Mouse (Mus musculus): ENCODE measurements around the gene Csad. TPM values are rescaled to one million over a fixed set of nuclear protein-coding genes. Genes with fewer than 3 reads are reported as not detected.
"Not testable (repeated sequence)": the region's sequence is repeated elsewhere in the genome, so short reads cannot be mapped to it uniquely, and the experiment has no call there.

The Csad gene
- total RNA-seq, 1 experiment: 47.3 TPM

DNA sequence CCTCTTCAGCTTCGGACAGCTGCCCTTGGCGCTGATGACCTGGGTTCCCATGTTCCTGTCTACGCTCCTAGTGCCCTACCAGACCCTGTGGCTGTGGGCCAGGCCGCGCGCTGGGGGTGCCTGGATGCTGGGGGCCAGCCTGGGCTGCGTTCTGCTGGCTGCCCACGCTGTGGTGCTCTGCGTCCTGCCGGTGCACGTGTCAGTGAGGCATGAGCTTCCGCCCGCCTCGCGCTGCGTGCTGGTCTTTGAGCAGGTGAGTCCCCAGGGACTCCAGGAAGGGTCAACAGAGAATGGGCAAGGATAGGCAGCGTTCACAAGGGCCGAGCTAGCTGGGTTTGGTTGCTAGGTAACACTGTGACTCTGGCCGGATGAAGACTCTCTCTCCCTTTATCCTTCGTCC is 47.7 kb downstream of the Csad start:
- peak; percentile 28 for DNase-seq (ENCODE audit: low read depth, low spot score)
- peak overlapping the region; percentile 42; the same call in 1 of the 2 replicates for H3K27ac ChIP-seq (ENCODE audit: insufficient read depth, low read depth, low read length, poor library complexity, severe bottlenecking)
- no peak for TF ChIP-seq ZNF384 (IDR thresholded peaks at IDR 0.05; ENCODE audit: low read depth, low read length)
- no peak for TF ChIP-seq CHD2 (IDR thresholded peaks at IDR 0.05; ENCODE audit: low read depth, low read length)
- no peak for TF ChIP-seq ZC3H11A (IDR thresholded peaks at IDR 0.05; ENCODE audit: borderline replicate concordance, low read depth, low read length)
- no peak for TF ChIP-seq MAFK (IDR thresholded peaks at IDR 0.05; ENCODE audit: insufficient read depth, low read depth, low read length)
- no peak for TF ChIP-seq HCFC1 (IDR thresholded peaks at IDR 0.05; ENCODE audit: borderline replicate concordance, insufficient read depth, low read length)
- H3K36me3 ChIP-seq (ENCODE audit: control insufficient read depth, insufficient read depth, low read length, poor library complexity, severe bottlenecking): no peaks in the 10 kb centered on the region
- H3K4me1 ChIP-seq (ENCODE audit: control insufficient read depth in 2 of 2, insufficient read depth in 2 of 2, low read length in 2 of 2, poor library complexity in 1 of 2): peaks cover 4 to 31% of the 10 kb centered on the region in 2 experiments; a peak in 2 of 4 replicates
- in situ Hi-C loops (cut with MboI; ENCODE audit: low sequenced_read_pairs in 2 of 2, unreplicated experiment in 2 of 2): no loop called here
- no peak overlapping the region for H3K9ac ChIP-seq (ENCODE audit: insufficient read depth, low read depth, low read length, poor library complexity, severe bottlenecking)
- H3K4me3 ChIP-seq (ENCODE audit: insufficient read depth in 1 of 2, low read depth in 1 of 2, low read length in 2 of 2, poor library complexity in 1 of 2, severe bottlenecking in 1 of 2): peak overlapping the region in 1 of 2 experiments; percentile 31; a peak in 1 of 4 replicates
- H3K9me3 ChIP-seq (ENCODE audit: control insufficient read depth, insufficient read depth, low read depth, low read length): no peaks in the 10 kb centered on the region

DNA sequence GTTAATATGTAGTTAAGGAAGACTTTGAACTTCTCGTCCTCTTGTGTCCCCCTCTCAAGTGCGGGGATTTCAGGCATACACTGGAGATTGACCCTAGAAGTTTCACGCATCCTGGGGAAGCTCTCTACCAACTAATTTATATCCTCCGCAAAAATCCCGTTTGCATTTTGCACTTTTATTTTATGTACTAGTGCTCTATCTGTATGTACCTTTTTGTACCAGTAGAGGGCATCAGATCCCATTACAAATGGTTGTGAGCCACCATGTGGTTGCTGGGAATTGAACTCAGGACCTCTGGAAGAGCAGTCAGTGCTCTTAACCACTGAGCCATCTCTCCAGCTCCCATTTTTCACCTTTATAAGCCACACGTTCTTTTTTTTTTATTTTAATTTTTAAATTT is 49.5 kb downstream of the Csad start:
- DNase-seq (ENCODE audit: low read depth, low spot score); H3K9me3 ChIP-seq (ENCODE audit: control insufficient read depth, insufficient read depth, low read depth, low read length); H3K27ac ChIP-seq (ENCODE audit: insufficient read depth, low read depth, low read length, poor library complexity, severe bottlenecking); H3K4me3 ChIP-seq (ENCODE audit: insufficient read depth in 1 of 2, low read depth in 1 of 2, low read length in 2 of 2, poor library complexity in 1 of 2, severe bottlenecking in 1 of 2); H3K9ac ChIP-seq (ENCODE audit: insufficient read depth, low read depth, low read length, poor library complexity, severe bottlenecking); in situ Hi-C loops (cut with MboI; ENCODE audit: low sequenced_read_pairs in 2 of 2, unreplicated experiment in 2 of 2); H3K36me3 ChIP-seq (ENCODE audit: control insufficient read depth, insufficient read depth, low read length, poor library complexity, severe bottlenecking): not testable (repeated sequence)
- H3K4me1 ChIP-seq (ENCODE audit: control insufficient read depth in 2 of 2, insufficient read depth in 2 of 2, low read length in 2 of 2, poor library complexity in 1 of 2): peaks cover 2 to 26% of the 10 kb centered on the region in 2 experiments; a peak in 2 of 4 replicates

DNA sequence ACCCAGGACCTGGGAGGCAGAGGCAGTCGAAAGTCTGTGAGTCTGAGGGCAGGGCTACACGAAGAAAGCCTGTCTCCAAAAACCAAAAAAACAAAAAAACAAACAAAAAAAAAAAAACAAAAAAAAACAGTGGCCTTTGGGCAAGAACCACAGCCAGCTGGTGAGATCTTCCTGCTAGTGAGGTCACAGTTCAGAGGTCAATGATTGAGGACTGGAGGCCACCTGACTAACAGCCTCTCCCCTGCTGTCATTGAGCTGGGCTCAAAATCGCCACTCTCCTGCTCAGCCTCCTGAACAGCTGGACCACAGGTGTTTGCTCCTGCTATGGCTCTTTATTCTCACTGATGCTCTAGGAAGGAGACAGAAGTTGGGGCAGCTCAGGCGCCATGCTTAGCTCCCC is 51.9 kb downstream of the Csad start:
- DNase-seq (ENCODE audit: low read depth, low spot score): no peak
- in situ Hi-C loops (cut with MboI; ENCODE audit: low sequenced_read_pairs in 2 of 2, unreplicated experiment in 2 of 2): no loop called here
- H3K4me1 ChIP-seq (ENCODE audit: control insufficient read depth in 2 of 2, insufficient read depth in 2 of 2, low read length in 2 of 2, poor library complexity in 1 of 2): peaks cover 2 to 16% of the 10 kb centered on the region in 2 experiments; a peak in 2 of 4 replicates
- no peak overlapping the region for H3K27ac ChIP-seq (ENCODE audit: insufficient read depth, low read depth, low read length, poor library complexity, severe bottlenecking)
- H3K9ac ChIP-seq (ENCODE audit: insufficient read depth, low read depth, low read length, poor library complexity, severe bottlenecking): no peak overlapping the region
- H3K4me3 ChIP-seq (ENCODE audit: insufficient read depth in 1 of 2, low read depth in 1 of 2, low read length in 2 of 2, poor library complexity in 1 of 2, severe bottlenecking in 1 of 2): no peak overlapping the region
- no peaks in the 10 kb centered on the region for H3K9me3 ChIP-seq (ENCODE audit: control insufficient read depth, insufficient read depth, low read depth, low read length)
- no peak for TF ChIP-seq CHD2 (IDR thresholded peaks at IDR 0.05; ENCODE audit: low read depth, low read length)
- 0 out of 2 replicates have a peak, but pooled peaks have one; percentile 44 for TF ChIP-seq ZNF384 (IDR thresholded peaks at IDR 0.05; ENCODE audit: low read depth, low read length)
- no peaks in the 10 kb centered on the region for H3K36me3 ChIP-seq (ENCODE audit: control insufficient read depth, insufficient read depth, low read length, poor library complexity, severe bottlenecking)

GRCm38 (mm10) chr15:102150301-102151135 is 54.0 kb downstream of the Csad start, which contains the start of gene Soat2:
Gene Soat2, plus strand, starts transcription at chr15:102150526.
- peak within 1 kb of the TSS; percentile 5 to 38; a peak in 3 of 4 replicates for H3K4me3 ChIP-seq (ENCODE audit: insufficient read depth in 1 of 2, low read depth in 1 of 2, low read length in 2 of 2, poor library complexity in 1 of 2, severe bottlenecking in 1 of 2)
- H3K36me3 ChIP-seq (ENCODE audit: control insufficient read depth, insufficient read depth, low read length, poor library complexity, severe bottlenecking): no peaks in the 10 kb centered on the region
- H3K27ac ChIP-seq (ENCODE audit: insufficient read depth, low read depth, low read length, poor library complexity, severe bottlenecking): no peak within 1 kb of the TSS
- in situ Hi-C loops (cut with MboI; ENCODE audit: low sequenced_read_pairs in 2 of 2, unreplicated experiment in 2 of 2): no loop called here
- H3K9me3 ChIP-seq (ENCODE audit: control insufficient read depth, insufficient read depth, low read depth, low read length): no peaks in the 10 kb centered on the region
- peaks cover 0 to 6% of the 10 kb centered on the region in 2 experiments; a peak in 1 of 4 replicates for H3K4me1 ChIP-seq (ENCODE audit: control insufficient read depth in 2 of 2, insufficient read depth in 2 of 2, low read length in 2 of 2, poor library complexity in 1 of 2)
- TF ChIP-seq ZNF384 (IDR thresholded peaks at IDR 0.05; ENCODE audit: low read depth, low read length) (no peak), HCFC1 (IDR thresholded peaks at IDR 0.05; ENCODE audit: borderline replicate concordance, insufficient read depth, low read length) (no peak), MAFK (IDR thresholded peaks at IDR 0.05; ENCODE audit: insufficient read depth, low read depth, low read length) (no peak), CHD2 (IDR thresholded peaks at IDR 0.05; ENCODE audit: low read depth, low read length) (no peak), ZC3H11A (IDR thresholded peaks at IDR 0.05; ENCODE audit: borderline replicate concordance, low read depth, low read length) (no peak)
- peak; percentile 30 for DNase-seq (ENCODE audit: low read depth, low spot score)
- H3K9ac ChIP-seq (ENCODE audit: insufficient read depth, low read depth, low read length, poor library complexity, severe bottlenecking): peak within 1 kb of the TSS; percentile 13

Data from ES-E14 (cell line).